Mouse (Mus musculus) thymus, adult 2 months (tissue): Measurements from ENCODE around the gene Pcsk5.

ENCODE experiments used
- CTCF ChIP-seq: fragments of 200-500 bp; IDR thresholded peaks from 2 replicates; pipeline ENCODE4 v1.5.1; 2012; ENCODE audit warnings: mild to moderate bottlenecking, control low read depth, low read length, moderate library complexity, borderline replicate concordance; ENCODE audit not compliant: control insufficient read depth, poor library complexity, insufficient read depth; ENCODE audit errors: extremely low read depth
- POLR2A ChIP-seq: fragments of 200-500 bp; IDR thresholded peaks from 2 replicates; pipeline ENCODE4 v1.6.1; 2012; ENCODE audit warnings: mild to moderate bottlenecking, low read length, control low read depth, moderate library complexity; ENCODE audit not compliant: control insufficient read depth, poor library complexity, insufficient read depth; ENCODE audit errors: extremely low read depth

GRCm38 (mm10) chr19:17815062-17815461, 22.4 kb downstream of the Pcsk5 start:
- TF ChIP-seq POLR2A (no peak), CTCF (no peak)
